Mouse (Mus musculus): ENCODE measurements around the gene a. TPM values are rescaled to one million over a fixed set of nuclear protein-coding genes. Genes with fewer than 3 reads are reported as not detected.
A peak's percentile ranks its signal among the peaks of the same experiment; 100 is the strongest.

a gene
- polyA plus RNA-seq, 1 experiment: not detected

DNA sequence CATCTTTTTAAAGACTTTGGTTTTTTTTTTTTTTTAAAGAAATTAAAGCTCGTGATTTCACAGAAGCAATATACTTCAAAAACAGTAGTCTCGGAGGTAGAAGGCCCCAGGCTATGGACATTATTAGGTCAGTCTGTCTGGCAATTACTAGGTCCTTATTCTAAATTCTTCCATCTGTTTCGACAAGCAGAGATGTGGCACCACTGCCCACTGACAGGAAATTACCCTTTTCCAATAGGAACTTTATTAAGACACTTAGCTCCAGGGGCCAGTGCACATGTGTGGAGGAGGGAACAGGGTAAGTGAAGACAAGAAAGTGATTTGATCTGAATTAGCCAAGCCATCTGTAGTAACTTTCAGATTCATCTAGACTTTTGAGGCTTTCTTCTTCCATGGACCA lies 263.5 kb downstream of the a start:
- TF ChIP-seq EP300 (IDR thresholded peaks at IDR 0.05; ENCODE audit: insufficient read depth, low read depth, low read length) (no peak), POLR2A (IDR thresholded peaks at IDR 0.05; ENCODE audit: insufficient read depth, low read length) (no peak), CTCF (IDR thresholded peaks at IDR 0.05; ENCODE audit: low read depth, low read length) (no peak)
- Histone ChIP-seq H3K27me3 (ENCODE audit: control insufficient read depth, insufficient read depth, low read length, poor library complexity, severe bottlenecking) (no peaks in the 10 kb centered on the region), H3K4me1 (ENCODE audit: control insufficient read depth, insufficient read depth, low read length) (no peaks in the 10 kb centered on the region), H3K9ac (ENCODE audit: low read depth, poor library complexity, severe bottlenecking) (no peak overlapping the region), H3K36me3 (ENCODE audit: control insufficient read depth, insufficient read depth, low read length, poor library complexity, severe bottlenecking) (peaks cover 5% of the 10 kb centered on the region), H3K27ac (ENCODE audit: insufficient read depth, low read length) (no peak overlapping the region), H3K4me3 (ENCODE audit: low read depth, low read length) (no peak overlapping the region), H3K9me3 (replicated peaks; ENCODE audit: control insufficient read depth, insufficient read depth, low read length, poor library complexity, severe bottlenecking) (no peaks in the 10 kb centered on the region)

DNA sequence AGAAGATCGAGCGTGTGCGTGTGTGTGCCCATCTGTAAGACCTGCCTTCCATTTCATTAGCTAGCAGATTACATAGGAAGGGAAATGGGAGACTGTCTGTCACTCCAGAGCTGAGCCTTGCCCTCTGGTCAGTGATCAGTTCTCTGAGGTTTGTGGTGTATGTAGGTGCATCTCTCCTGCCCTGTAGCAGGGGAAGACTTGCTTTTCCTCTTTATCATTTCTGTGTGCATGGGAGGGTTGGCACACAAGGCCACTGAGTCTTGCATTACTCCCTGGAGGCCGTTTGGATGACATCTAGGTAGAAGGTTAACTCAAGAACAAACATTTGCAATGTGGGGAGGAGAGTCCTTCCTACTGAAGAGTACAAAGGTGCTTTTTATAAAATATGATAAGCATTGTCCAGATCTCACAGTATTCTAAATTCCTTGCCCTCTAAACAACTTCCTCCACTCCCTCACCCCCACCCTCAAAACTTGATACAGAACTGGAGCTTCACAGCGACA lies 264.9 kb downstream of the a start:
- H3K36me3 ChIP-seq (ENCODE audit: control insufficient read depth, insufficient read depth, low read length, poor library complexity, severe bottlenecking): peaks cover 13% of the 10 kb centered on the region

DNA sequence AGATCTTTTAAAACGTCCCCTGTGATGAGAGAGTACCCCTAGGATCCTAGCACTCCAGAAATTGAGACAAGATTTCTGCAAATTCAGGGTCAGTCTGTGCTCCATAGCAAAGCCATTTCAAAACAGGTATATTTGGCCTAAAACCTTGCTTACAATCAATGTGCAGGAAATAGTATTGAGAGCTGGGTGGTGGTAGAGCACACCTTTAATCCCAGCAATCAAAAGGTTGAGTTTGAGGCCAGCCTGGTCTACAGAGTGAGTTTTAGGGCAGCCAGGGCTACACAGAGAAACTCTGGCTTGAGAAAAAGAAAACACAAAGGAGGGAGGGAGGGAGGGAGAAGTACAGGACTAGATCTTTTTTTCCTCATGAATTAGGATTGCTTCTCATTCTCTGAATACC lies 266.2 kb downstream of the a start:
- Histone ChIP-seq H3K4me3 (ENCODE audit: low read depth, low read length) (no peak overlapping the region), H3K36me3 (ENCODE audit: control insufficient read depth, insufficient read depth, low read length, poor library complexity, severe bottlenecking) (peaks cover 24% of the 10 kb centered on the region), H3K9ac (ENCODE audit: low read depth, poor library complexity, severe bottlenecking) (no peak overlapping the region), H3K4me1 (ENCODE audit: control insufficient read depth, insufficient read depth, low read length) (no peaks in the 10 kb centered on the region), H3K27me3 (ENCODE audit: control insufficient read depth, insufficient read depth, low read length, poor library complexity, severe bottlenecking) (no peaks in the 10 kb centered on the region), H3K27ac (ENCODE audit: insufficient read depth, low read length) (no peak overlapping the region), H3K9me3 (replicated peaks; ENCODE audit: control insufficient read depth, insufficient read depth, low read length, poor library complexity, severe bottlenecking) (no peaks in the 10 kb centered on the region)
- no peak for TF ChIP-seq CTCF (IDR thresholded peaks at IDR 0.05; ENCODE audit: low read depth, low read length)
- no peak for TF ChIP-seq EP300 (IDR thresholded peaks at IDR 0.05; ENCODE audit: insufficient read depth, low read depth, low read length)
- TF ChIP-seq POLR2A (IDR thresholded peaks at IDR 0.05; ENCODE audit: insufficient read depth, low read length): no peak

More for the DNA sequence above, 264.9 kb downstream of the a start:
- TF ChIP-seq CTCF (IDR thresholded peaks at IDR 0.05; ENCODE audit: low read depth, low read length) (no peak), POLR2A (IDR thresholded peaks at IDR 0.05; ENCODE audit: insufficient read depth, low read length) (no peak), EP300 (IDR thresholded peaks at IDR 0.05; ENCODE audit: insufficient read depth, low read depth, low read length) (no peak)
- Histone ChIP-seq H3K27me3 (ENCODE audit: control insufficient read depth, insufficient read depth, low read length, poor library complexity, severe bottlenecking) (no peaks in the 10 kb centered on the region), H3K9me3 (replicated peaks; ENCODE audit: control insufficient read depth, insufficient read depth, low read length, poor library complexity, severe bottlenecking) (no peaks in the 10 kb centered on the region), H3K4me3 (ENCODE audit: low read depth, low read length) (no peak overlapping the region), H3K27ac (ENCODE audit: insufficient read depth, low read length) (no peak overlapping the region), H3K9ac (ENCODE audit: low read depth, poor library complexity, severe bottlenecking) (no peak overlapping the region), H3K4me1 (ENCODE audit: control insufficient read depth, insufficient read depth, low read length) (no peaks in the 10 kb centered on the region)

DNA sequence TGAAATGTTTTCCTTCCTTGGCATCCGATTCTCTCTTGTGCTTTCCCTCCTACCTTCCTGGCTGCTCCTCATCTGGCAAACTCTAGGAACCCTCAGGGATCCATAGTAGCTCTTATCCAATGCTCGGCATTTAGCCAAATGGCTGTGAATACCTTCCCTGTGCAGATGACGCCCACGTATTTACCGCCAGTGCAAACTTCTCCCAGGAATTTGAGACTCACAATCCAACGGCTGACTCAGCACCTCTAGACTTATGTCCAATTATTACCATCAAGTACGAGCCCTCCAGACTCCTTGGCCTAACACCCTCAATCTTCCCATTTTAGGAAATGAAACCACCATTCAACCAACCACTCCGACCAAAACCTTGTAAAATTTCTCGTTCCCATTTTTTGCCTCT lies 279.8 kb downstream of the a start:
- Histone ChIP-seq H3K27ac (ENCODE audit: insufficient read depth, low read length) (no peak overlapping the region), H3K4me1 (ENCODE audit: control insufficient read depth, insufficient read depth, low read length) (peaks cover 2% of the 10 kb centered on the region), H3K4me3 (ENCODE audit: low read depth, low read length) (no peak overlapping the region), H3K9ac (ENCODE audit: low read depth, poor library complexity, severe bottlenecking) (no peak overlapping the region), H3K9me3 (replicated peaks; ENCODE audit: control insufficient read depth, insufficient read depth, low read length, poor library complexity, severe bottlenecking) (no peaks in the 10 kb centered on the region), H3K36me3 (ENCODE audit: control insufficient read depth, insufficient read depth, low read length, poor library complexity, severe bottlenecking) (peaks cover 25% of the 10 kb centered on the region), H3K27me3 (ENCODE audit: control insufficient read depth, insufficient read depth, low read length, poor library complexity, severe bottlenecking) (no peaks in the 10 kb centered on the region)
- TF ChIP-seq POLR2A (IDR thresholded peaks at IDR 0.05; ENCODE audit: insufficient read depth, low read length) (no peak), EP300 (IDR thresholded peaks at IDR 0.05; ENCODE audit: insufficient read depth, low read depth, low read length) (no peak), CTCF (IDR thresholded peaks at IDR 0.05; ENCODE audit: low read depth, low read length) (no peak)

DNA sequence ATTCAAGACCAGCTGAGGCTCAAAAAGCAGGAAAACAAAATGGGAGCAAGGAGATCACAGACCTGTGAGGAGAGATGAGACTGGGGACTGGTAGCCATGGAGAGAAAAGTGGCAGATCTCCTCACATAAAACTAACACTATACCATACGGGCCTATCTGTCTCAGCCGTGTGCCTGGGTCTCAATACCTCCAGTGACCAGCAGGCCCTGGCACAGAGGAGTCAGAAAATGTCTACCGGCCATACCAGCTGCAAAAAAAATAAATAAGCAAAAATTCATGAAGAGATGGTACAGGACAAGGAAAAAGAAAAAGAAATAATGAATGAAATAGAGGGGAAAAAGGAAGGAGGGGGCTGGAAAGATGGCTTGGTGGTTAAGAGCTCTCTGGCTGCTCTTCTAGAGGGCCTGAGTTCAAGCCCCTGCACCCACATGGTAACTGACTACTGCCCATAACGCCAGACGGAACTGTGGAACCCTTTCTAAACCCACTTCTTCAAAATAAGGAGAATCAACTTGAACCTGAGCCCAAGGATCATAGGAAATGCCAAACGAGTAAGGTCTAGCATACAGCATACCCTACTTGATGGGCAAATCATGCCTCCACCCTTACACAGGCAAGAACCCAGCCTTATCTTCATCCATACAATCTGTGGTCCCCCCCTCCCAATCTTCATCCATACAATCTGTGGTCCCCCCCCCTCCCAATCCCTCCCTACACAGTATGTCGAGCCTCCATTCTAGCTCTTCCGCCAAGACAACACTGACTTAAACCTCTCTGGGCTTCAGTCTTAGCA lies 281.3 kb downstream of the a start:
- Histone ChIP-seq H3K27ac (ENCODE audit: insufficient read depth, low read length) (no peak overlapping the region), H3K9me3 (replicated peaks; ENCODE audit: control insufficient read depth, insufficient read depth, low read length, poor library complexity, severe bottlenecking) (no peaks in the 10 kb centered on the region), H3K4me3 (ENCODE audit: low read depth, low read length) (0 out of 2 replicates have a peak overlapping the region, but pooled peaks have one; percentile 3), H3K27me3 (ENCODE audit: control insufficient read depth, insufficient read depth, low read length, poor library complexity, severe bottlenecking) (no peaks in the 10 kb centered on the region), H3K36me3 (ENCODE audit: control insufficient read depth, insufficient read depth, low read length, poor library complexity, severe bottlenecking) (peaks cover 14% of the 10 kb centered on the region), H3K4me1 (ENCODE audit: control insufficient read depth, insufficient read depth, low read length) (peaks cover 2% of the 10 kb centered on the region), H3K9ac (ENCODE audit: low read depth, poor library complexity, severe bottlenecking) (peak overlapping the region; percentile 73)
- TF ChIP-seq EP300 (IDR thresholded peaks at IDR 0.05; ENCODE audit: insufficient read depth, low read depth, low read length) (no peak), POLR2A (IDR thresholded peaks at IDR 0.05; ENCODE audit: insufficient read depth, low read length) (no peak)

DNA sequence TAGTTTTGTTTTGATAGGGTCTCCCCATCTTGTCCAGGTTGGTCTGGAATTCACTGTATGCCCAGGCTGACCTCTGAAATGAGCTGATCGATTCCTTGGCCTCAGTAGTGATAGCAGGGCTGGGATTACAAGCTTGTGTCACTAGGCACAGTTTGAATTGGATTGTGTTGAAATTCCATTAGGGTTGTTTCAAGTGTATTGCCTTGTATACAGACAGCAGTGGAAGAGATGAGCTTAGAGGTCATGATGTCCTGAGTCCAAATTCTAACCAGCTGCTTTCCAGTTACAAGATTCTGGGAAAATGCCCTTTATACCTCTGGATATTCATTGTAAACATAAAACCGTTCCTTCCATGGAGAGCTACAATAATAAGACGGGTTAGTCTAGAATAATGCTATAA lies 282.1 kb downstream of the a start:
- no peak overlapping the region for H3K27ac ChIP-seq (ENCODE audit: insufficient read depth, low read length)
- H3K27me3 ChIP-seq (ENCODE audit: control insufficient read depth, insufficient read depth, low read length, poor library complexity, severe bottlenecking): no peaks in the 10 kb centered on the region
- peaks cover 6% of the 10 kb centered on the region for H3K36me3 ChIP-seq (ENCODE audit: control insufficient read depth, insufficient read depth, low read length, poor library complexity, severe bottlenecking)
- peaks cover 2% of the 10 kb centered on the region for H3K4me1 ChIP-seq (ENCODE audit: control insufficient read depth, insufficient read depth, low read length)
- H3K4me3 ChIP-seq (ENCODE audit: low read depth, low read length): peak overlapping the region; percentile 48
- no peaks in the 10 kb centered on the region for H3K9me3 ChIP-seq (replicated peaks; ENCODE audit: control insufficient read depth, insufficient read depth, low read length, poor library complexity, severe bottlenecking)
- TF ChIP-seq EP300 (IDR thresholded peaks at IDR 0.05; ENCODE audit: insufficient read depth, low read depth, low read length) (no peak), POLR2A (IDR thresholded peaks at IDR 0.05; ENCODE audit: insufficient read depth, low read length) (no peak), CTCF (IDR thresholded peaks at IDR 0.05; ENCODE audit: low read depth, low read length) (no peak)
- H3K9ac ChIP-seq (ENCODE audit: low read depth, poor library complexity, severe bottlenecking): peak overlapping the region; percentile 73

Measured in ES-Bruce4 (cell line).